Mouse (Mus musculus) liver, embryonic 14.5 days (tissue): ENCODE results near the gene Nnmt. TPM values are rescaled to one million over a fixed set of nuclear protein-coding genes. Genes with fewer than 3 reads are reported as not detected.
A peak's percentile ranks its signal among the peaks of the same experiment; 100 is the strongest.

Experiments
- ATAC-seq: fragments of 200-750 bp; cut with Nextera tagmentation; 2 replicates; pipeline ENCODE4 v1.8.0; 2017; ENCODE audit warnings: moderate number of reproducible peaks, mild to moderate bottlenecking, moderate library complexity; ENCODE audit not compliant: insufficient read depth
- DNase-seq, 3 experiments: peaks; one replicate each; pipeline ENCODE4 v3.0.0-alpha.2; 2012 to 2013; ENCODE audit warnings: low read depth in 3 of 3, low spot score in 3 of 3
- H3K27ac ChIP-seq: fragments of 300-500 bp; sonication (generic); 2 replicates; pipeline ENCODE4 v1.5.1; 2014; ENCODE audit warnings: moderate library complexity, mild to moderate bottlenecking, control low read depth, inconsistent platforms
- H3K27me3 ChIP-seq: fragments of 300-500 bp; sonication (generic); 2 replicates; pipeline ENCODE4 v1.6.1; 2014; ENCODE audit warnings: mild to moderate bottlenecking, low read length, moderate library complexity; ENCODE audit not compliant: control insufficient read depth, insufficient read depth
- H3K36me3 ChIP-seq: fragments of 300-500 bp; sonication (generic); replicated peaks from 2 replicates; pipeline ENCODE4 v1.6.1; 2014; ENCODE audit warnings: low read depth; ENCODE audit not compliant: control insufficient read depth, insufficient read depth
- H3K4me1 ChIP-seq, 2 experiments: fragments of 200-500 bp in 1 of 2; fragments of 300-500 bp in 1 of 2; sonication (generic) in 1 of 2; replicated peaks; 2 replicates each; pipeline ENCODE4 v1.6.1; 2012 to 2014; ENCODE audit warnings: antibody characterized with exemption in 1 of 2, inconsistent platforms in 1 of 2, low read length in 1 of 2; ENCODE audit not compliant: control insufficient read depth in 2 of 2, insufficient read depth in 2 of 2
- H3K4me2 ChIP-seq: fragments of 300-500 bp; sonication (generic); 2 replicates; pipeline ENCODE4 v1.6.1; 2014; ENCODE audit warnings: low read depth, mild to moderate bottlenecking, control low read depth, moderate library complexity
- H3K4me3 ChIP-seq, 2 experiments: fragments of 200-500 bp in 1 of 2; fragments of 300-500 bp in 1 of 2; sonication (generic) in 1 of 2; 2 replicates each; pipeline ENCODE4 v1.5.1; 2012 to 2014; ENCODE audit warnings: low read depth in 2 of 2, low read length in 2 of 2, mild to moderate bottlenecking in 2 of 2, control low read depth in 1 of 2, inconsistent platforms in 1 of 2, moderate library complexity in 1 of 2; ENCODE audit not compliant: insufficient read depth in 1 of 2
- H3K9ac ChIP-seq: fragments of 300-500 bp; sonication (generic); replicated peaks from 2 replicates; pipeline ENCODE4 v1.6.1; 2014; ENCODE audit warnings: mild to moderate bottlenecking, control low read depth, moderate library complexity
- H3K9me3 ChIP-seq: fragments of 300-500 bp; sonication (generic); 2 replicates; pipeline ENCODE4 v1.6.1; 2016; ENCODE audit warnings: low read length, mixed read lengths; ENCODE audit not compliant: control insufficient read depth
- CTCF ChIP-seq: IDR thresholded peaks from 2 replicates; pipeline ENCODE4 v1.5.1; 2016; ENCODE audit warnings: antibody characterized with exemption, low read depth, control low read depth
- EP300 ChIP-seq: IDR thresholded peaks from 2 replicates; pipeline ENCODE4 v1.6.1; 2016; ENCODE audit warnings: antibody characterized with exemption, low read depth
- WGBS: fragments of 180-500 bp; shearing (Covaris S2); extraction: QIAGEN DNeasy Blood & Tissue Kit; methylation state at CpG from one replicate; pipeline ENCODE4 v1.1.7; 2014; ENCODE audit not compliant: insufficient replicate concordance; 5-methylcytosine and 5-hydroxymethylcytosine counted together
- polyA plus RNA-seq, 2 experiments: library from polyadenylated mRNA; depleted of rRNA in 1 of 2; stranded (reverse) in 1 of 2; unstranded in 1 of 2; fragments of >200 nt; fragmentation: Nextera tagmentation in 1 of 2; extraction: Ambion mirVana in 1 of 2; gene quantifications; 2 replicates each; pipeline versions ENCODE4 v1.2.1 to v1.2.3; 2012 to 2014

Gene Nnmt
- polyA plus RNA-seq, 2 experiments: 0.04 to 0.19 TPM

DNA sequence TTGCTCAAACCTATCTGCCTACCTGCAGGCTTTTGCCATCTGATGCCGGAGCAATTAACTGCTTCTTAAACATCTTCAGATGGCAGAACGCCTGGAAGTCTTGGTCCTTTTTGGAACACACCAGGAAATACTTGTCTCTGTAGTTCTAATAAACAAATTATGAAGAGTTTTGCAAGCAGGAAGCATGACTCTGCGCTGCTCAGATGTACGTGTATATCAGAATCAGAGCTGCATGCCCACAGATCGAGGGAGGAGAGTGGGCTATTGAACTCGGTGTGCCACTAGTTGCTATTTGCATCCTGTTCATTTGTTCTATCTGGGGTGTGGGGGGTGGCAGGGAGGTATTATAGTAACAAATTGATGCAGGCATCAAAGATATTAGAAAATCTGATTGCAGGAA is 28.2 kb upstream of the Nnmt start:
- Histone ChIP-seq H3K9me3 (no peaks in the 10 kb centered on the region), H3K9ac (no peak overlapping the region), H3K36me3 (no peaks in the 10 kb centered on the region), H3K27ac (no peak overlapping the region), H3K4me1 (no peaks in the 10 kb centered on the region), H3K27me3 (no peaks in the 10 kb centered on the region), H3K4me3 (no peak overlapping the region), H3K4me2 (no peak overlapping the region)
- 60% methylated on average over 6 of the region's 6 CpGs for WGBS
- TF ChIP-seq CTCF: no peak
- no peak for TF ChIP-seq EP300
- ATAC-seq (no peak), DNase-seq (no peak)

DNA sequence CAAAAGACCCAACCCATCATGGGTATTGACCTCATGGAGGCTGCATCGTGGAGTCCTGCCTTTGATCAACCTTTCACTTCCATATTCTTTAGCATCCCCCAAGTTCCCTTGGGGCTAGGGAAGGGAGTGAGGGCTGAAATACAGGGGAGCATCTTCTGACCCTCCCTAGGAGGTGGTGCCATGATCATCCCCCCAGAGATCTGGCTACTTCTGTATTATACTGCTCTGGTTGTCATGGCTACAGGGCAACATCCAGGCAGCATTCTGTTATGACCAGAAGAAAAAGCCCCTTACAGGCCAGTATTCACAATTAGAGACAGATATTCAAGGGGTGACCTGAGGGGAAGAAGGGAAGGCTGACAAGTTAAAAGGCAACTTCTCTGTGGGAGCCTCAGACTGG is 14.3 kb upstream of the Nnmt start:
- Histone ChIP-seq H3K27me3 (no peaks in the 10 kb centered on the region), H3K27ac (no peak overlapping the region), H3K4me1 (0 out of 4 replicates have a peak, but pooled peaks cover 0 to 2% of the 10 kb centered on the region in 2 experiments), H3K4me3 (no peak overlapping the region), H3K4me2 (no peak overlapping the region), H3K9me3 (no peaks in the 10 kb centered on the region), H3K36me3 (no peaks in the 10 kb centered on the region), H3K9ac (no peak overlapping the region)
- no peak for DNase-seq
- TF ChIP-seq EP300 (no peak), CTCF (no peak)
- WGBS: 64% methylated on average over 1 of the region's 1 CpGs
- ATAC-seq: no peak

DNA sequence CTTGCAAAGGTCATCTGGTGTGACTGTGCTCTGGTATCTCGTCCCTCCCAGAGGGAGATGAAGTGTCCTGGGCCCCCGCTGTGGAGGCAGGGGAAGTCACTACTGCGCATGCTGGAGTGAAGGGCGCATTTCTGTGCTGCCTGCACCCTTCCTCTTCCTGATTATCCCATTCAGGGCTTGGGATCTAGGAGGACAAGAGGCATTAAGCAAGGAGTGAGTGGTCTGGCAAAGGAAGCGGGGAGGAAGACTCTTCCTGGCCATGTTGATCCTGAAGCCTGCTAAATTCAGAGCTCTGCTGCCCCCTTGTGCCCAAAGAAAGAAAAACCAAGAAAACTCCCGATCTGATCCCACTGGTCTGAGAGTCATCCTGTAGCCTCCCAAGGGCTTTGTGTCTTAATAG is 13.6 kb upstream of the Nnmt start:
- TF ChIP-seq CTCF (peak; percentile 66), EP300 (no peak)
- Histone ChIP-seq H3K4me1 (0 out of 4 replicates have a peak, but pooled peaks cover 0 to 2% of the 10 kb centered on the region in 2 experiments), H3K27me3 (no peaks in the 10 kb centered on the region), H3K4me2 (no peak overlapping the region), H3K4me3 (no peak overlapping the region), H3K9me3 (no peaks in the 10 kb centered on the region), H3K27ac (no peak overlapping the region), H3K9ac (no peak overlapping the region), H3K36me3 (no peaks in the 10 kb centered on the region)
- 17% methylated on average over 6 of the region's 6 CpGs for WGBS
- peak; percentile 18 to 41 (median 22) for DNase-seq
- no peak for ATAC-seq

DNA sequence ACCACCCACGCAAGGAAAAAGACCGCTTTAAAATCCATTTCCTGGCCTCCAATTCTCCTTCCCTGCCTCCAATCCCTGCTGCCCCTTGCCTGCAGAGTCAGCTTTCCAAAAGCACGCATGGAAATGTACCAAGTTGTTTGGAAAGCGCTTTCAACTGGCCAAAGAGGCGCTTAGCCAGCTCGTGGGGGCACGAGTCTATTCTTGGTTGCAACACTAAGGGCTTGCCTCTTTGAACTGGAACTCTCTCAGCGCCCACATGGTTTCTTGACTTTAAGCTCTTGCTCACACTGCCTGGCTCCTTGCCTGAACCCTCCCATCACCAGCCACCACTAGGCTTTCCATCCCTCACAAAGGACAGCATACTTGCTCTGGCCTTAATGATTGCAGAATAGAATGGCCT is 13.2 kb upstream of the Nnmt start:
- H3K27me3 ChIP-seq: no peaks in the 10 kb centered on the region
- no peak for DNase-seq
- ATAC-seq: no peak
- 61% methylated on average over 8 of the region's 8 CpGs for WGBS
- no peak for TF ChIP-seq EP300
- TF ChIP-seq CTCF: no peak
- H3K36me3 ChIP-seq: no peaks in the 10 kb centered on the region
- no peak overlapping the region for H3K4me3 ChIP-seq
- H3K4me1 ChIP-seq: 0 out of 4 replicates have a peak, but pooled peaks cover 0 to 2% of the 10 kb centered on the region in 2 experiments
- H3K9ac ChIP-seq: no peak overlapping the region
- no peaks in the 10 kb centered on the region for H3K9me3 ChIP-seq
- H3K27ac ChIP-seq: no peak overlapping the region
- no peak overlapping the region for H3K4me2 ChIP-seq

DNA sequence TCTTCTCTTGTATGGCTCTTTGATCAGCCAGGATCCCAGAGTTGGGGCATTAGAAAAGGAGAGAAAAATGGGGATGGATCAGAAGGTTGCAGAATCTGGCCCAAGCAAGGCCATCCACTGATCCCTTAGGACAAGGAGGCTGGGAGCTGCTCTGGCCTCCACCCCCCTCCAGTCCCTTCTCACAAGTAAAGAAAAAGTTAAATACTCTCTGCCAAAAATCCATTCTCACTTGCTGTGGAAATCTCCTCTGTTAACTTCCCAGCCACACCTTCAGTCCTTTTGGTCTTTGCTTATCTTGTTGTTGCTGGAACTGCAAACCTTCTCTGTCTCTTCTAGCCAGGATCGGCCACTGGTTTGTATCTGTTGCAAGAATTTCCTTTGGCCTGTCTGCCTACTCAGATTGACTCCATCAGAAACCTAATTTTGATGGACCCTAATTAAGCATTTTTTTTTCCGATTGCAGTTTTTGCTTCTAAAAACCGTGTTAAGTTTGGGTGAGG is 12.6 kb upstream of the Nnmt start:
- 49% methylated on average over 3 of the region's 3 CpGs for WGBS
- DNase-seq: no peak
- no peak for ATAC-seq
- Histone ChIP-seq H3K4me3 (no peak overlapping the region), H3K27ac (no peak overlapping the region), H3K27me3 (no peaks in the 10 kb centered on the region), H3K9ac (no peak overlapping the region), H3K4me1 (0 out of 4 replicates have a peak, but pooled peaks cover 0 to 2% of the 10 kb centered on the region in 2 experiments), H3K36me3 (no peaks in the 10 kb centered on the region), H3K4me2 (no peak overlapping the region), H3K9me3 (no peaks in the 10 kb centered on the region)
- TF ChIP-seq CTCF (no peak), EP300 (no peak)
